Mouse (Mus musculus) ES-E14 (cell line): ENCODE measurements at regions not wholly inside any gene's neighbourhood (a gene's known extent, or its start where the extent isn't known, plus 50 kb on each side); places are given as distances from the start of the nearest gene placed in this dataset.

Experiments
- HCFC1 ChIP-seq: IDR thresholded peaks from 2 replicates; pipeline ENCODE4 v1.6.1; 2012; ENCODE audit warnings: low read length, inconsistent platforms, borderline replicate concordance; ENCODE audit not compliant: insufficient read depth
- ZC3H11A ChIP-seq: IDR thresholded peaks from 2 replicates; pipeline ENCODE4 v1.6.1; 2012; ENCODE audit warnings: low read depth, mild to moderate bottlenecking, inconsistent platforms, low read length, borderline replicate concordance
- ZNF384 ChIP-seq: IDR thresholded peaks from 2 replicates; pipeline ENCODE4 v1.6.1; 2012; ENCODE audit warnings: low read depth, low read length, inconsistent platforms

GRCm38 (mm10) chr11:16591471-16591921 lies 83.2 kb upstream of the Sec61g start:
- TF ChIP-seq HCFC1: peak; percentile 64; the same call in 1 of the 2 replicates
- no peak for TF ChIP-seq ZC3H11A
- no peak for TF ChIP-seq ZNF384
